Comparison of ENCODE assay signal across 8 mouse cellular contexts in genomic region chr4:140684881-140685303, GRCm38 (mm10). TPM values are rescaled to one million over a fixed set of nuclear protein-coding genes. Genes with fewer than 3 reads are reported as not detected.
A peak's percentile ranks its signal among the peaks of the same experiment; 100 is the strongest.
DNase-seq lines count a peak whose midpoint lies in the region; ATAC-seq and TF ChIP-seq lines count a peak whose summit lies in the region.

No protein-coding gene starts in this region.

- dilution Hi-C loops in CH12.LX (cut with MboI; ENCODE audit: extremely low pct_ligation_motif_present, extremely low pct_unique_long_range_greater_than_20kb, low sequenced_read_pairs): no loop called here

- ATAC-seq in heart, embryonic 15.5 days (replicated peaks; ENCODE audit: insufficient number of reproducible peaks, insufficient read depth, low FRiP score, low read depth): no peak
- no peak for ATAC-seq in limb, embryonic 14.5 days (ENCODE audit: low FRiP score, low read depth)

- no peak for TF ChIP-seq RAD21 in CH12.LX (IDR thresholded peaks at IDR 0.05; ENCODE audit: low read depth, low read length)

- H3K4me3 ChIP-seq in heart, embryonic 15.5 days: no peak overlapping the region
- no peak overlapping the region for H3K4me3 ChIP-seq in CH12.LX (replicated peaks in 1 of 3; ENCODE audit: low read depth in 2 of 3, low read length in 2 of 3, poor library complexity in 1 of 3)
- no peak overlapping the region for H3K4me3 ChIP-seq in bone marrow macrophage, adult 2 months (ENCODE audit: insufficient read depth, low read length)
- H3K4me3 ChIP-seq in limb, embryonic 14.5 days (replicated peaks; ENCODE audit: low read length): peak overlapping the region; percentile 14; the same call in 1 of the 2 replicates

- TF ChIP-seq CTCF in CH12.LX (conservative IDR thresholded peaks at IDR 0.05 in 1 of 2, IDR thresholded peaks at IDR 0.05 in 1 of 2; ENCODE audit: low read depth in 2 of 2, low read length in 2 of 2): peak; percentile 20 to 29; a peak in 1 of 4 replicates
- no peak for TF ChIP-seq CTCF in bone marrow macrophage, adult 2 months (IDR thresholded peaks at IDR 0.05; ENCODE audit: low read depth, low read length)

- WGBS in heart, embryonic 15.5 days: 35% methylated on average over 6 of the region's 6 CpGs
- WGBS in limb, embryonic 14.5 days: 9% methylated on average over 6 of the region's 6 CpGs

- no peaks in the 10 kb centered on the region for H3K36me3 ChIP-seq in heart, embryonic 15.5 days
- no peaks in the 10 kb centered on the region for H3K36me3 ChIP-seq in CH12.LX (replicated peaks in 1 of 2; ENCODE audit: control insufficient read depth in 1 of 2, insufficient read depth in 1 of 2, low read length in 1 of 2)
- no peaks in the 10 kb centered on the region for H3K36me3 ChIP-seq in limb, embryonic 14.5 days (ENCODE audit: control insufficient read depth, insufficient read depth, low read length)

- no peaks in the 10 kb centered on the region for H3K27me3 ChIP-seq in heart, embryonic 15.5 days
- no peaks in the 10 kb centered on the region for H3K27me3 ChIP-seq in CH12.LX (replicated peaks)
- H3K27me3 ChIP-seq in limb, embryonic 14.5 days (ENCODE audit: control insufficient read depth, insufficient read depth, low read length): no peaks in the 10 kb centered on the region

- no peaks in the 10 kb centered on the region for H3K9me3 ChIP-seq in heart, embryonic 15.5 days (replicated peaks)
- no peaks in the 10 kb centered on the region for H3K9me3 ChIP-seq in CH12.LX (replicated peaks; ENCODE audit: low read length)
- no peaks in the 10 kb centered on the region for H3K9me3 ChIP-seq in limb, embryonic 14.5 days (ENCODE audit: control insufficient read depth, low read length)

- no peak for TF ChIP-seq EP300 in CH12.LX (IDR thresholded peaks at IDR 0.05; ENCODE audit: low read length)

- peaks cover 19% of the 10 kb centered on the region for H3K4me1 ChIP-seq in heart, embryonic 15.5 days (replicated peaks)
- H3K4me1 ChIP-seq in CH12.LX (ENCODE audit: control insufficient read depth in 1 of 2, insufficient read depth in 2 of 2): peaks cover 25 to 59% of the 10 kb centered on the region in 2 experiments
- H3K4me1 ChIP-seq in bone marrow macrophage, adult 2 months (ENCODE audit: control insufficient read depth, insufficient read depth, low read length): peaks cover 37% of the 10 kb centered on the region
- H3K4me1 ChIP-seq in limb, embryonic 14.5 days (ENCODE audit: control insufficient read depth, insufficient read depth, low read length): peaks cover 13% of the 10 kb centered on the region

- in situ Hi-C loops in CH12.LX (cut with MboI; ENCODE audit: low pct_ligation_motif_present, low pct_unique_long_range_greater_than_20kb, low sequenced_read_pairs): no loop called here

- peak overlapping the region; percentile 4; the same call in 1 of the 2 replicates for H3K27ac ChIP-seq in heart, embryonic 15.5 days
- peak overlapping the region; percentile 78 for H3K27ac ChIP-seq in CH12.LX (ENCODE audit: insufficient read depth, low read depth)
- peak overlapping the region; percentile 95 for H3K27ac ChIP-seq in bone marrow macrophage, adult 2 months (ENCODE audit: insufficient read depth, low read depth, low read length)
- H3K27ac ChIP-seq in limb, embryonic 14.5 days (replicated peaks; ENCODE audit: low read depth, low read length): no peak overlapping the region

- no peak for TF ChIP-seq POLR2A in CH12.LX (IDR thresholded peaks at IDR 0.05; ENCODE audit: low read depth, low read length)
- no peak for TF ChIP-seq POLR2A in bone marrow macrophage, adult 2 months (IDR thresholded peaks at IDR 0.05; ENCODE audit: borderline replicate concordance, low read depth, low read length)
- no peak for TF ChIP-seq POLR2A in limb, embryonic 14.5 days (IDR thresholded peaks at IDR 0.05; ENCODE audit: borderline replicate concordance, extremely low read depth, insufficient read depth, insufficient read length)

- H3K4me2 ChIP-seq in heart, embryonic 15.5 days: peak overlapping the region; percentile 54
- H3K4me2 ChIP-seq in CH12.LX (ENCODE audit: insufficient read depth, low read depth, poor library complexity, severe bottlenecking): peak overlapping the region; percentile 70
- H3K4me2 ChIP-seq in limb, embryonic 14.5 days (replicated peaks; ENCODE audit: low read depth, low read length, severe bottlenecking): peak overlapping the region; percentile 49

- intact Hi-C loops in left cerebral cortex, postnatal 10 days (cut with DNase I): loop anchor here (5.0 kb wide), 1 partner anchor 272 kb away; no protein-coding TSS in a partner anchor

- H3K9ac ChIP-seq in heart, embryonic 15.5 days: no peak overlapping the region
- H3K9ac ChIP-seq in CH12.LX (ENCODE audit: insufficient read depth, low read depth): peak overlapping the region; percentile 46
- no peak overlapping the region for H3K9ac ChIP-seq in limb, embryonic 14.5 days (ENCODE audit: low read depth, low read length, severe bottlenecking)

- no peaks in the 10 kb centered on the region for H3K79me2 ChIP-seq in CH12.LX (replicated peaks; ENCODE audit: control insufficient read depth, extremely low read depth, insufficient read depth, poor library complexity, severe bottlenecking)

- DNase-seq in heart, adult 18-20 months: no peak
- peak; percentile 55 for DNase-seq in CH12.LX (ENCODE audit: extremely low read depth)
- no peak for DNase-seq in limb, embryonic 14.5 days (ENCODE audit: low spot score)
- no peak for DNase-seq in thymus, postnatal 10 days (ENCODE audit: low spot score in 2 of 2)
- DNase-seq in natural killer cell, adult 2 months (ENCODE audit: low spot score in 2 of 2): no peak
- no peak for DNase-seq in left cerebral cortex, postnatal 10 days (ENCODE audit: extremely low spot score in 1 of 2, low spot score in 2 of 2)

TF ChIP-seq in CH12.LX, 34 proteins besides CTCF, POLR2A, EP300 and RAD21:
- TF ChIP-seq SMC3 (IDR thresholded peaks at IDR 0.05; ENCODE audit: low read depth, low read length) (no peak), MAFK (IDR thresholded peaks at IDR 0.05; ENCODE audit: insufficient replicate concordance, low read length) (no peak), MAZ (IDR thresholded peaks at IDR 0.05; ENCODE audit: low read depth, low read length) (no peak), HCFC1 (IDR thresholded peaks at IDR 0.05; ENCODE audit: low read depth, low read length) (no peak), CHD2 (IDR thresholded peaks at IDR 0.05; ENCODE audit: low read length) (peak; percentile 61), KAT2A (IDR thresholded peaks at IDR 0.05; ENCODE audit: insufficient replicate concordance, low read length) (no peak)

RNA-seq across cellular contexts. Expression of gene Rcc2, which starts 15.4 kb away (rescaled TPM):
- polyA plus RNA-seq in heart, embryonic 15.5 days (2015; fragmentation: Nextera tagmentation; extraction: Ambion mirVana): 13.9 and 24.6 TPM in 2 replicates
- total RNA-seq in heart, adult 18-20 months (2021): 10 to 100 TPM; 12.2 to 14.9 TPM
- total RNA-seq in CH12.LX (2012; rRNA removed) (244 and 249 TPM in 2 replicates), CH12.LX (2014; rRNA removed) (187 TPM in 2 replicates)
- polyA plus RNA-seq in CH12.LX (2012; ENCODE audit: insufficient read length, low read depth): 319 and 348 TPM in 2 replicates
- 57.1 and 63.4 TPM in 2 replicates for polyA plus RNA-seq in bone marrow macrophage, adult 2 months (2012; ENCODE audit: insufficient read depth, insufficient read length, missing spikeins)
- polyA plus RNA-seq in limb, embryonic 14.5 days (2012; rRNA removed): 119 and 145 TPM in 2 replicates
- 47.8 and 57.2 TPM in 2 replicates for polyA plus RNA-seq in limb, embryonic 14.5 days (2014; fragmentation: Nextera tagmentation; extraction: Ambion mirVana)
- 10 to 100 TPM; 51.8 to 51.9 TPM for total RNA-seq in left cerebral cortex, postnatal 10 days (2021)

RNA-seq across cellular contexts. Expression of gene Arhgef10l, which starts 19.1 kb away (rescaled TPM):
- polyA plus RNA-seq in heart, embryonic 15.5 days (2015; fragmentation: Nextera tagmentation; extraction: Ambion mirVana): 15.3 and 21.8 TPM in 2 replicates
- total RNA-seq in heart, adult 18-20 months (2021): 10 to 100 TPM; 68.5 to 72.7 TPM
- total RNA-seq in CH12.LX (2012; rRNA removed) (4.5 and 5.9 TPM in 2 replicates), CH12.LX (2014; rRNA removed) (9.7 and 10.2 TPM in 2 replicates)
- 14.6 and 15.8 TPM in 2 replicates for polyA plus RNA-seq in CH12.LX (2012; ENCODE audit: insufficient read length, low read depth)
- polyA plus RNA-seq in bone marrow macrophage, adult 2 months (2012; ENCODE audit: insufficient read depth, insufficient read length, missing spikeins): 71.0 and 85.4 TPM in 2 replicates
- 19.5 and 25.4 TPM in 2 replicates for polyA plus RNA-seq in limb, embryonic 14.5 days (2012; rRNA removed)
- polyA plus RNA-seq in limb, embryonic 14.5 days (2014; fragmentation: Nextera tagmentation; extraction: Ambion mirVana): 13.7 and 15.2 TPM in 2 replicates
- 10 to 100 TPM; 47.9 to 51.6 TPM for total RNA-seq in left cerebral cortex, postnatal 10 days (2021)

RNA-seq across cellular contexts. Expression of gene Padi6, which starts 57.6 kb away (rescaled TPM):
- polyA plus RNA-seq in heart, embryonic 15.5 days (2015; fragmentation: Nextera tagmentation; extraction: Ambion mirVana): 0.30 TPM in 1 of 2 replicates, not detected in the other
- not detected for total RNA-seq in heart, adult 18-20 months (2021)
- total RNA-seq in CH12.LX (2012; rRNA removed) (not detected in 2 replicates), CH12.LX (2014; rRNA removed) (not detected in 2 replicates)
- polyA plus RNA-seq in CH12.LX (2012; ENCODE audit: insufficient read length, low read depth): 0.25 TPM in 1 of 2 replicates, not detected in the other
- polyA plus RNA-seq in bone marrow macrophage, adult 2 months (2012; ENCODE audit: insufficient read depth, insufficient read length, missing spikeins): not detected in 2 replicates
- polyA plus RNA-seq in limb, embryonic 14.5 days (2012; rRNA removed): not detected in 2 replicates
- not detected in 2 replicates for polyA plus RNA-seq in limb, embryonic 14.5 days (2014; fragmentation: Nextera tagmentation; extraction: Ambion mirVana)
- under 1 TPM; 0.49 to 0.87 TPM for total RNA-seq in left cerebral cortex, postnatal 10 days (2021)
